Mouse (Mus musculus) duodenum, adult 2 months (tissue): Measurements from ENCODE around the gene Spns1. TPM values are rescaled to one million over a fixed set of nuclear protein-coding genes. Genes with fewer than 3 reads are reported as not detected.

ENCODE experiments used
- polyA plus RNA-seq: library from polyadenylated mRNA; depleted of rRNA; stranded (reverse); fragments of >200 nt; gene quantifications from 2 replicates; pipeline ENCODE4 v1.2.3, GENCODE M21; 2012; ENCODE audit warnings: low replicate concordance; rRNA removed

Gene Spns1
- polyA plus RNA-seq, result 144 and 215 TPM in 2 replicates

GRCm38 (mm10) chr7:126377278-126378158 is at the start of gene Spns1:
Gene Spns1, minus strand, starts transcription at chr7:126377450.

GRCm38 (mm10) chr7:126414725-126415124 is 37.5 kb upstream of the Spns1 start, which contains the start of gene Cd19:
Gene Cd19, minus strand, starts transcription at chr7:126414889.

GRCm38 (mm10) chr7:126396298-126397119 is 19.3 kb upstream of the Spns1 start, which contains the start of gene Nfatc2ip:
Gene Nfatc2ip, minus strand, starts transcription at chr7:126396737.

GRCm38 (mm10) chr7:126369393-126369792 is 7.9 kb downstream of the Spns1 start, which contains the start of gene Lat:
Gene Lat, minus strand, starts transcription at chr7:126369570.

Other genes starting within 250 kb of the Spns1 start
- 91.5 and 107 TPM in 2 replicates for gene Xpo6, start 176.9 kb downstream of the Spns1 start, polyA plus RNA-seq
- gene Sbk1, start 104.8 kb downstream of the Spns1 start, polyA plus RNA-seq, result 10.7 and 27.3 TPM in 2 replicates
- 6.4 and 19.6 TPM in 2 replicates for gene Lat, start 7.9 kb downstream of the Spns1 start, polyA plus RNA-seq
- gene Nfatc2ip, start 19.3 kb upstream of the Spns1 start, polyA plus RNA-seq, result 2.8 and 4.2 TPM in 2 replicates
- 0.34 and 5.1 TPM in 2 replicates for gene Cd19, start 37.4 kb upstream of the Spns1 start, polyA plus RNA-seq
- 16.5 and 18.2 TPM in 2 replicates for gene Rabep2, start 51.3 kb upstream of the Spns1 start, polyA plus RNA-seq
- gene Atp2a1, start 85.7 kb upstream of the Spns1 start, polyA plus RNA-seq, result 1.2 TPM in 1 of 2 replicates, not detected in the other
- gene Sh2b1, start 98.0 kb upstream of the Spns1 start, polyA plus RNA-seq, result 52.6 and 69.0 TPM in 2 replicates
- 122 and 151 TPM in 2 replicates for gene Tufm, start 109.9 kb upstream of the Spns1 start, polyA plus RNA-seq
- gene Atxn2l, start 126.0 kb upstream of the Spns1 start, polyA plus RNA-seq, result 264 and 283 TPM in 2 replicates
- 45.2 and 60.5 TPM in 2 replicates for gene Eif3c, start 189.0 kb upstream of the Spns1 start, polyA plus RNA-seq
- 2.4 and 4.9 TPM in 2 replicates for gene Apobr, start 207.5 kb upstream of the Spns1 start, polyA plus RNA-seq
- gene Cln3, start 208.4 kb upstream of the Spns1 start, polyA plus RNA-seq, result 55.8 and 56.6 TPM in 2 replicates
- gene Il27, start 217.5 kb upstream of the Spns1 start, polyA plus RNA-seq, result 0.12 and 1.1 TPM in 2 replicates